Mouse (Mus musculus): Measurements from ENCODE around the gene Fbxl12. TPM values are rescaled to one million over a fixed set of nuclear protein-coding genes. Genes with fewer than 3 reads are reported as not detected.

Gene Fbxl12
- polyA plus RNA-seq, 1 experiment from 2014 or later = 13.5 TPM

DNA sequence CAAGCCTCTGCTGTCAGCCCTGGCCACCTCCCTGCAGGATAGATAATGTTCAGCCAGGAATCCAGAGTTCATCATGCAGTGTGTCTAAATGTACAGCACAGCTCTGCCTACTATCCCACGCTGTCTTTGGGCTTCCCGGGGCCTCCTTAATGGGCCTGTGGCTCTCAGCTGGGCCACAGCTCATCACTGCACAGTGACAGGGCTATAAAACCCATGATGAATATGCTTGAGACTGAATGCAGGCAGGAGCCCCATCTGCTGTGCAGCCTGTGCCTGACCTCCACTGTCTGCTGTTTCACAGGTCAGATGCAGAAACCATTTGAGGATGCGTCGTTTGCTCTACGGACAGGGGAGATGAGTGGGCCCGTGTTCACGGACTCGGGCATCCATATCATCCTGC lies 18.3 kb upstream of the Fbxl12 start:
- H3K36me3 ChIP-seq (ENCODE audit: control insufficient read depth, insufficient read depth, low read length) = peaks cover 22% of the 10 kb centered on the region
- H3K27ac ChIP-seq (ENCODE audit: low read depth, low read length) = no peak overlapping the region

DNA sequence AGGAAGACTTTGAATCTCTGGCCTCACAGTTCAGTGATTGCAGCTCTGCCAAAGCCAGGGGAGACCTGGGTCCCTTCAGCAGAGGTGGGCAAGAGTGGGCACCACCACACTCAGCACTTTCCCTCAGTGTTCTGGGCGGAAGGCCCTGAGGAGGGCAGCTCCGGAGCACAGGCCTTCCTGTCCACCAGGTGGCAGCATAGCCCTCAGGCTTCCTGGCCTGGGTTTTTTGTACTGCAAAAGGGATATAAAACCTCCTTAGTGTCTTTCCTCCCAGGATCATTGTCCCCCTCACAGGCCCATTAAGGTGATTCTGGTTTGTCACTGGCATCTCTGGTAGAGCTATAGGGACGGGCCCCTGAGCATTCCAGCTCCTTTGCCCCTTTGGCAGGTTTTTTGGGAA lies 17.8 kb upstream of the Fbxl12 start:
- ATAC-seq (replicated peaks; ENCODE audit: insufficient number of reproducible peaks, low FRiP score, low TSS enrichment) = no peak
- no peak overlapping the region for H3K4me2 ChIP-seq
- H3K4me3 ChIP-seq (ENCODE audit: low read depth, low read length) = no peak overlapping the region
- no peaks in the 10 kb centered on the region for H3K27me3 ChIP-seq (ENCODE audit: control insufficient read depth, insufficient read depth, low read length)
- peaks cover 25% of the 10 kb centered on the region for H3K36me3 ChIP-seq (ENCODE audit: control insufficient read depth, insufficient read depth, low read length)
- WGBS (ENCODE audit: insufficient replicate concordance) = 66% methylated on average over 3 of the region's 3 CpGs
- no peak overlapping the region for H3K9ac ChIP-seq (ENCODE audit: low read depth, low read length)
- no peak overlapping the region for H3K27ac ChIP-seq (ENCODE audit: low read depth, low read length)
- H3K4me1 ChIP-seq (ENCODE audit: control insufficient read depth, insufficient read depth, low read length) = peaks cover 4% of the 10 kb centered on the region; the same call in 1 of the 2 replicates
- no peaks in the 10 kb centered on the region for H3K9me3 ChIP-seq (replicated peaks; ENCODE audit: control insufficient read depth, low read length)

More for the DNA sequence above, 18.3 kb upstream of the Fbxl12 start:
- ATAC-seq (replicated peaks; ENCODE audit: insufficient number of reproducible peaks, low FRiP score, low TSS enrichment) = no peak
- Histone ChIP-seq H3K9me3 (replicated peaks; ENCODE audit: control insufficient read depth, low read length) (no peaks in the 10 kb centered on the region), H3K4me1 (ENCODE audit: control insufficient read depth, insufficient read depth, low read length) (peaks cover under 1% of the 10 kb centered on the region; the same call in 1 of the 2 replicates), H3K27me3 (ENCODE audit: control insufficient read depth, insufficient read depth, low read length) (no peaks in the 10 kb centered on the region), H3K9ac (ENCODE audit: low read depth, low read length) (no peak overlapping the region), H3K4me3 (ENCODE audit: low read depth, low read length) (no peak overlapping the region), H3K4me2 (no peak overlapping the region)
- WGBS (ENCODE audit: insufficient replicate concordance) = 98% methylated on average over 8 of the region's 8 CpGs

DNA sequence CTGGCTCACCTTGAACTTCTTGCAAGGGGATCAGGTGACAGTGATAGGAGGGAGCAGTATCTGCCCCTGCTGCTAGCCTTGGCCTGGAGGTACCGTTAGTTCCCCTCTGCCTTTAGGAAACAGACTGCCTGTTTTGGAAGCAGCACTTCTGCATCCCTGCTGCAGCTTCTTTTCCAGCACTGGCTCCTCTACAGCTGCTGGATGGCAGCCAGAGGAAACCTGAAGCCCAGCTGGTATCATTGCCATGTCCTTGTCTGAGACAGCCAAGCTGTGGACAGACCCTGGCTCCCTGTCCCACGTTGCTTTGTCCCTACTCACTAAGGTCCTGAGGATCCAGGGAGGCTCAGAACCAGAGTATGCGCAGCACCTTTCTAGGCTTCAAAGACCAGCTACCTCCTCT lies 13.0 kb upstream of the Fbxl12 start:
- Histone ChIP-seq H3K4me1 (ENCODE audit: control insufficient read depth, insufficient read depth, low read length) (0 out of 2 replicates have a peak, but pooled peaks cover 12% of the 10 kb centered on the region), H3K36me3 (ENCODE audit: control insufficient read depth, insufficient read depth, low read length) (peaks cover 22% of the 10 kb centered on the region), H3K4me3 (ENCODE audit: low read depth, low read length) (no peak overlapping the region), H3K9me3 (replicated peaks; ENCODE audit: control insufficient read depth, low read length) (no peaks in the 10 kb centered on the region), H3K27ac (ENCODE audit: low read depth, low read length) (no peak overlapping the region), H3K4me2 (no peak overlapping the region), H3K9ac (ENCODE audit: low read depth, low read length) (no peak overlapping the region), H3K27me3 (ENCODE audit: control insufficient read depth, insufficient read depth, low read length) (no peaks in the 10 kb centered on the region)
- 89% methylated on average over 3 of the region's 3 CpGs for WGBS (ENCODE audit: insufficient replicate concordance)
- ATAC-seq (replicated peaks; ENCODE audit: insufficient number of reproducible peaks, low FRiP score, low TSS enrichment) = no peak

DNA sequence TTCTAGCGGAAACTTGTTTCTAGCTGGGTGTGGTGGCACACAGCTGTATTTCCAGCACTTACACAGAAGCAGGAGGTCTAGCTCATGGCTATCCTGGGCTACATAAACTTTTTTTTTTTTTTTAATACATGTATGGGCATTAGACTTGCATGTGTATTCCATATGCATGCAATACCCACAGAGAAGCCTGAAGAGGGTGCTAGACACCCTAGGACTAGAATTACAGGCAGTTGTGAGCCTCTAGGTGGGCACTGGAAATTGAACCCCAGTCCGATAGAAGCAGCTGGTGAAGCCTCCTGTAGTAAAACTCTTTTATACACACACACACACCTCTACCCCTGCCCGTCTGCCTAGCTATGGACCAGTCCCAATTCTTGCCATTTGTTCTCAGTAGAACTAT lies 9.3 kb upstream of the Fbxl12 start:
- WGBS (ENCODE audit: insufficient replicate concordance) = 85% methylated on average over 3 of the region's 3 CpGs
- no peak overlapping the region for H3K9ac ChIP-seq (ENCODE audit: low read depth, low read length)

DNA sequence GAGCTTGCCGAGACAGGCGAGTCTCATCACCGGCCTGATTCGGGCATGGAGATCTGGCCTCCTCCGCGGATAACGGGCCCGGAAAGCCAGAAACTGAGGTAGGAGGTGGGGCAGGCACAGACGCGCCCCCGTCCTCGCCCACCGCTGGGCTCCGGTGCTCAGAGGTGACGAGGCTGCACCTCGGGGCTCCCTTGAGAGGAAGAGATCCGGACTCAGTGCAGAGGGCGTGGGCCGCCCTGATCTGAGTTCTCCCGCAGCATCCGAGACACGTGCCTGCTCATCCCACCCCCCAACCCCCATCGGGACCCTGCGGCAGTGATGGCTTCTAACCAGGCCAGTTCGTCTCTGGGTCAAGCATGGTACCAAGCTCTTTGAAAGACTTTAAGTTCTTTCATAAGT lies 7.7 kb upstream of the Fbxl12 start:
- H3K4me3 ChIP-seq (ENCODE audit: low read depth, low read length) = peak overlapping the region; percentile 90
- H3K9me3 ChIP-seq (replicated peaks; ENCODE audit: control insufficient read depth, low read length) = no peaks in the 10 kb centered on the region
- no peaks in the 10 kb centered on the region for H3K27me3 ChIP-seq (ENCODE audit: control insufficient read depth, insufficient read depth, low read length)
- H3K4me1 ChIP-seq (ENCODE audit: control insufficient read depth, insufficient read depth, low read length) = 0 out of 2 replicates have a peak, but pooled peaks cover 12% of the 10 kb centered on the region
- H3K27ac ChIP-seq (ENCODE audit: low read depth, low read length) = no peak overlapping the region; the same call in 1 of the 2 replicates
- peaks cover 10% of the 10 kb centered on the region; the same call in 1 of the 2 replicates for H3K36me3 ChIP-seq (ENCODE audit: control insufficient read depth, insufficient read depth, low read length)
- H3K4me2 ChIP-seq = peak overlapping the region; percentile 76
- WGBS (ENCODE audit: insufficient replicate concordance) = under 1% methylated on average over 25 of the region's 25 CpGs
- peak; percentile 14; the same call in 1 of the 2 replicates for ATAC-seq (replicated peaks; ENCODE audit: insufficient number of reproducible peaks, low FRiP score, low TSS enrichment)
- H3K9ac ChIP-seq (ENCODE audit: low read depth, low read length) = peak overlapping the region; percentile 92

More for the DNA sequence above, 9.3 kb upstream of the Fbxl12 start:
- Histone ChIP-seq H3K36me3 (ENCODE audit: control insufficient read depth, insufficient read depth, low read length) (peaks cover 13% of the 10 kb centered on the region; the same call in 1 of the 2 replicates), H3K27ac (ENCODE audit: low read depth, low read length) (no peak overlapping the region), H3K4me3 (ENCODE audit: low read depth, low read length) (no peak overlapping the region), H3K27me3 (ENCODE audit: control insufficient read depth, insufficient read depth, low read length) (no peaks in the 10 kb centered on the region), H3K4me1 (ENCODE audit: control insufficient read depth, insufficient read depth, low read length) (0 out of 2 replicates have a peak, but pooled peaks cover 16% of the 10 kb centered on the region), H3K4me2 (no peak overlapping the region), H3K9me3 (replicated peaks; ENCODE audit: control insufficient read depth, low read length) (no peaks in the 10 kb centered on the region)
- no peak for ATAC-seq (replicated peaks; ENCODE audit: insufficient number of reproducible peaks, low FRiP score, low TSS enrichment)

DNA sequence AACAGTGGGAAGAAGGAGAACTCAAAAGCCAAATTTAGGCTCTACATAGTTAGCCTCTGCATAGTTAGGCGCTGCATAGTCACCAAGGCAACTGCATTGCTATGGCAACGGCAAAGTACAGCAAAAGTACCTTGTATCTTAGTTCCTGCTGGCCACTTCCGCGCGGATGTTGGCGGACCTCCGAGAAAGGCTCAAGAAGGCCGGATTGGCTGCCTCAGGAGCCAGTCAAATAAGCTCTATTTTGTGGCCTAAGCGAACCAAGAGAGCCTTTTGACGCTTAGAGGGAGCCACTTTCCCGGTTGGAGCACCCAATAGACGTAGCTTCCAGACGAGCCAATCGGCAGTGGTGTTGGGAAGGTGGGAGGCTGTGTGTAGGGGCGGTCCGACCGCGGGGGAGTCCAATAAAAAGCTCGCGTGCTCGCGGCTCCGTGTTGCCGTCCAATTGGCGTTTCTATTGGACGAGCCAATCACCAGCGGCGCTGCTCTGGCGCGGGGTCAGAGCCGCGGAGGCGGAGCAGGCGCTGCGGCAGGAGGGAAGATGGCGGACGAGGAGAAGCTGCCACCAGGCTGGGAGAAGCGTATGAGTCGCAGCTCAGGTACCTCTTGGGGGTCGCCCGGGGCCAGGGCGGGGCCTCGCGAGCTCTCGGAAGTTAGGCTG lies 7.2 kb upstream of the Fbxl12 start, which contains the start of gene Pin1:
Gene Pin1 (plus strand): TSS at position 494 of the 658 bp plus-strand sequence.
- peak within 1 kb of the TSS; percentile 76 for H3K4me2 ChIP-seq
- under 1% methylated on average over 45 of the region's 45 CpGs for WGBS (ENCODE audit: insufficient replicate concordance)
- H3K27me3 ChIP-seq (ENCODE audit: control insufficient read depth, insufficient read depth, low read length) = no peaks in the 10 kb centered on the region
- H3K4me3 ChIP-seq (ENCODE audit: low read depth, low read length) = peak within 1 kb of the TSS; percentile 90
- peak; percentile 99 for ATAC-seq (replicated peaks; ENCODE audit: insufficient number of reproducible peaks, low FRiP score, low TSS enrichment)
- no peak within 1 kb of the TSS; the same call in 1 of the 2 replicates for H3K27ac ChIP-seq (ENCODE audit: low read depth, low read length)
- 0 out of 2 replicates have a peak, but pooled peaks cover 12% of the 10 kb centered on the region for H3K4me1 ChIP-seq (ENCODE audit: control insufficient read depth, insufficient read depth, low read length)
- H3K9me3 ChIP-seq (replicated peaks; ENCODE audit: control insufficient read depth, low read length) = no peaks in the 10 kb centered on the region
- H3K36me3 ChIP-seq (ENCODE audit: control insufficient read depth, insufficient read depth, low read length) = peaks cover 10% of the 10 kb centered on the region; the same call in 1 of the 2 replicates
- peak within 1 kb of the TSS; percentile 92 for H3K9ac ChIP-seq (ENCODE audit: low read depth, low read length)

DNA sequence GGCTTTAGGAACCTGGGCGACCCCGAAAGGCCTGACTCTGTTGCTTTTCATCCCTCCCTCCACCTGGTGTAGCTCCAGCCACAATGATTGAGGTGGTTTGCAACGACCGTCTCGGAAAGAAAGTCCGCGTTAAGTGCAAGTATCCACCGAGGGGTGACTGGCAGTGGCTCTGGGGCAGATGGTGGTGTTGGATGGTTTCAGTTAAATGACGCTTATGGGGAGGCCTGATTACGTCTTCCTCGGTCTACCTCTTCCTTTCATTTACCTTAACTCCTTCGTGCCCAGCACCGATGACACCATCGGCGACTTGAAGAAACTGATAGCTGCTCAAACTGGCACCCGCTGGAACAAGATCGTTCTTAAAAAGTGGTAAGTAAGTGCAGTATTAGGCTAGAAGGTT lies 554 bp upstream of the Fbxl12 start:
- H3K27ac ChIP-seq (ENCODE audit: low read depth, low read length) = peak overlapping the region; percentile 46; the same call in 1 of the 2 replicates
- H3K4me3 ChIP-seq (ENCODE audit: low read depth, low read length) = peak overlapping the region; percentile 97
- peak overlapping the region; percentile 91 for H3K9ac ChIP-seq (ENCODE audit: low read depth, low read length)
- no peak for ATAC-seq (replicated peaks; ENCODE audit: insufficient number of reproducible peaks, low FRiP score, low TSS enrichment)
- 5% methylated on average over 17 of the region's 17 CpGs for WGBS (ENCODE audit: insufficient replicate concordance)
- H3K4me1 ChIP-seq (ENCODE audit: control insufficient read depth, insufficient read depth, low read length) = peaks cover 14% of the 10 kb centered on the region
- no peaks in the 10 kb centered on the region for H3K9me3 ChIP-seq (replicated peaks; ENCODE audit: control insufficient read depth, low read length)
- H3K36me3 ChIP-seq (ENCODE audit: control insufficient read depth, insufficient read depth, low read length) = no peaks in the 10 kb centered on the region
- H3K27me3 ChIP-seq (ENCODE audit: control insufficient read depth, insufficient read depth, low read length) = no peaks in the 10 kb centered on the region
- H3K4me2 ChIP-seq = peak overlapping the region; percentile 98

DNA sequence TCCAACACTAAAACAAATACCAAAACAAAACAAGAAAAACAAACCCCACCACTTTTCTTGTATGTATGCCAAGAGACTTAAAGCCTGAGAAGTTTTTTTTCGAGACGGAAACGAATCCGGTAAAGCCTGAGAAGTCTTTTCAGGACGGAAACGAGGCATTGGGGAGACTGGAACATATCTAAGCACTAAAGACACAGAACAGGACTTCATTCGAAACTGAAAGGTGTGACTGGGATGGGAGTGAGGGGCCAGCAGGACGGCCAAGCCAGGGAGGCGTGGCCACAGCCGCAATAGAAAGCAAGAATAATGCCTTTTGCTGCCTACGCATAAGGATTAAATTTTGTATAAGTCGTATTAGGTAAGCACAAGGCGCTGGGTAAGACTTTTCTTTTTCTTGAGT lies 786 bp downstream of the Fbxl12 start:
- peak overlapping the region; percentile 98 for H3K4me2 ChIP-seq
- peak overlapping the region; percentile 97 for H3K4me3 ChIP-seq (ENCODE audit: low read depth, low read length)
- WGBS (ENCODE audit: insufficient replicate concordance) = 8% methylated on average over 13 of the region's 13 CpGs
- H3K27ac ChIP-seq (ENCODE audit: low read depth, low read length) = peak overlapping the region; percentile 94; the same call in 1 of the 2 replicates
- H3K36me3 ChIP-seq (ENCODE audit: control insufficient read depth, insufficient read depth, low read length) = peaks cover 2% of the 10 kb centered on the region; the same call in 1 of the 2 replicates
- H3K4me1 ChIP-seq (ENCODE audit: control insufficient read depth, insufficient read depth, low read length) = peaks cover 14% of the 10 kb centered on the region
- no peaks in the 10 kb centered on the region for H3K9me3 ChIP-seq (replicated peaks; ENCODE audit: control insufficient read depth, low read length)
- no peak for ATAC-seq (replicated peaks; ENCODE audit: insufficient number of reproducible peaks, low FRiP score, low TSS enrichment)
- H3K27me3 ChIP-seq (ENCODE audit: control insufficient read depth, insufficient read depth, low read length) = no peaks in the 10 kb centered on the region
- peak overlapping the region; percentile 91 for H3K9ac ChIP-seq (ENCODE audit: low read depth, low read length)
